25 mouse cellular contexts compared by ENCODE assay signal in genomic region chr3:78964231-78964858, GRCm38 (mm10).
DNase-seq lines count a peak whose midpoint lies in the region; ATAC-seq and TF ChIP-seq lines count a peak whose summit lies in the region.
"Had no signal": no experiment of that assay in that cellular context is flagged by ENCODE, and none has a peak within 500 bp of the region (broad histone marks: within the 10 kb centered on the region; RNA-seq: fewer than 3 reads in every experiment).

No protein-coding gene starts in this region.

- WGBS in liver, postnatal 0 days (ENCODE audit: insufficient replicate concordance), result 39% methylated on average over 9 of the region's 9 CpGs
- 89% methylated on average over 9 of the region's 9 CpGs for WGBS in cerebellum, adult 2 months

- TF ChIP-seq CTCF in gastrocnemius, adult 2 months (IDR thresholded peaks at IDR 0.05), result no peak
- TF ChIP-seq CTCF in liver, postnatal 0 days (IDR thresholded peaks at IDR 0.05; ENCODE audit: low read depth), result no peak
- TF ChIP-seq CTCF in cerebellum, adult 2 months (IDR thresholded peaks at IDR 0.05; ENCODE audit: borderline replicate concordance, insufficient read depth, low read depth, low read length), result no peak

- DNase-seq in gastrocnemius, adult 2 months, result no peak
- DNase-seq in gastrocnemius, postnatal 36 days, result no peak
- DNase-seq in CD4-positive, CD25-positive, alpha-beta regulatory T cell, adult 2 months (ENCODE audit: low read depth, low spot score), result peak; percentile 36
- DNase-seq in liver, postnatal 0 days, result no peak
- DNase-seq in cerebellum, adult 2 months, result no peak
- no peak for DNase-seq in left cerebral cortex, postnatal 4 days
- DNase-seq: adrenal gland, adult 8-10 months; cerebellum, adult 9-10 months; heart, postnatal 10 days; kidney, adult 2 months; liver, embryonic 13.5 days; lung, embryonic 14.5 days; thymus, adult 2 months had no signal

- no peak overlapping the region for H3K9ac ChIP-seq in liver, postnatal 0 days (replicated peaks)
- H3K9ac ChIP-seq: heart, embryonic 12.5 days; hindbrain, embryonic 12.5 days; limb, embryonic 13.5 days; liver, embryonic 13.5 days; lung, embryonic 14.5 days had no signal

- H3K27ac ChIP-seq in gastrocnemius, adult 2 months, result peak overlapping the region; percentile 57
- H3K27ac ChIP-seq in liver, postnatal 0 days (ENCODE audit: low read depth), result no peak overlapping the region
- H3K27ac ChIP-seq in cerebellum, adult 2 months (ENCODE audit: insufficient read depth, low read length), result no peak overlapping the region
- H3K27ac ChIP-seq: embryonic facial prominence, embryonic 10.5 days; hindbrain, embryonic 12.5 days; kidney, postnatal 0 days; limb, embryonic 13.5 days; liver, embryonic 13.5 days; stomach, postnatal 0 days had no signal

- intact Hi-C loops in gastrocnemius, adult 2 months (cut with DNase I), result loop anchor here (5.0 kb wide), 1 partner anchor 63 kb away; no protein-coding TSS in a partner anchor
- intact Hi-C loops in gastrocnemius, postnatal 36 days (cut with DNase I), result no loop called here
- intact Hi-C loops in left cerebral cortex, postnatal 4 days (cut with DNase I), result loop anchor here (5.0 kb wide), 1 partner anchor 623 kb away; no protein-coding TSS in a partner anchor

- H3K36me3 ChIP-seq in megakaryocyte, embryonic 14.5 days (replicated peaks; ENCODE audit: low read length), result no peaks in the 10 kb centered on the region
- H3K36me3 ChIP-seq in liver, postnatal 0 days (replicated peaks; ENCODE audit: insufficient read depth, low read length), result no peaks in the 10 kb centered on the region
- H3K36me3 ChIP-seq: embryonic facial prominence, embryonic 10.5 days; G1E; heart, embryonic 12.5 days; hindbrain, embryonic 12.5 days; limb, embryonic 13.5 days; liver, embryonic 13.5 days had no signal

- H3K4me1 ChIP-seq in megakaryocyte, embryonic 14.5 days, result peaks cover 12% of the 10 kb centered on the region
- H3K4me1 ChIP-seq in liver, postnatal 0 days (ENCODE audit: insufficient read depth), result no peaks in the 10 kb centered on the region
- no peaks in the 10 kb centered on the region for H3K4me1 ChIP-seq in cerebellum, adult 2 months (ENCODE audit: control insufficient read depth, insufficient read depth, low read length)
- H3K4me1 ChIP-seq: embryonic facial prominence, embryonic 10.5 days; heart, embryonic 12.5 days; hindbrain, embryonic 12.5 days; liver, embryonic 13.5 days had no signal

- no peak for TF ChIP-seq POLR2A in cerebellum, adult 2 months (IDR thresholded peaks at IDR 0.05; ENCODE audit: borderline replicate concordance, insufficient read depth, low read length)

- H3K4me2 ChIP-seq in liver, postnatal 0 days (ENCODE audit: low read depth, low read length), result no peak overlapping the region
- H3K4me2 ChIP-seq: heart, embryonic 12.5 days; hindbrain, embryonic 12.5 days; limb, embryonic 13.5 days; liver, embryonic 13.5 days; lung, embryonic 14.5 days had no signal

- no peak for TF ChIP-seq EP300 in liver, postnatal 0 days (IDR thresholded peaks at IDR 0.05; ENCODE audit: low read depth)

- H3K27me3 ChIP-seq in megakaryocyte, embryonic 14.5 days (replicated peaks), result peaks cover 28% of the 10 kb centered on the region
- H3K27me3 ChIP-seq in liver, postnatal 0 days (ENCODE audit: insufficient read depth, low read length), result peaks cover 3% of the 10 kb centered on the region; the same call in 1 of the 2 replicates
- H3K27me3 ChIP-seq in cerebellum, adult 2 months (ENCODE audit: control insufficient read depth, insufficient read depth, low read length), result no peaks in the 10 kb centered on the region
- H3K27me3 ChIP-seq: CH12.LX; heart, embryonic 12.5 days; hindbrain, embryonic 12.5 days; Patski had no signal

- peak; percentile 42 for ATAC-seq in granulocyte monocyte progenitor cell, adult 5-6 weeks (replicated peaks; ENCODE audit: poor library complexity, severe bottlenecking)
- no peak for ATAC-seq in liver, postnatal 0 days
- ATAC-seq: forebrain, embryonic 16.5 days; Patski had no signal

- H3K9me3 ChIP-seq in megakaryocyte, embryonic 14.5 days, result peaks cover 4% of the 10 kb centered on the region
- H3K9me3 ChIP-seq in liver, postnatal 0 days (ENCODE audit: low read length), result no peaks in the 10 kb centered on the region
- H3K9me3 ChIP-seq: embryonic facial prominence, embryonic 10.5 days; G1E; heart, embryonic 12.5 days; hindbrain, embryonic 12.5 days; limb, embryonic 13.5 days; liver, embryonic 13.5 days had no signal

- no peak overlapping the region for H3K4me3 ChIP-seq in gastrocnemius, adult 2 months
- H3K4me3 ChIP-seq in megakaryocyte, embryonic 14.5 days (replicated peaks), result peak overlapping the region; percentile 86
- H3K4me3 ChIP-seq in liver, postnatal 0 days (ENCODE audit: low read depth, low read length), result no peak overlapping the region
- no peak overlapping the region for H3K4me3 ChIP-seq in cerebellum, adult 2 months (replicated peaks; ENCODE audit: insufficient read depth, low read depth, low read length)
- H3K4me3 ChIP-seq: embryonic facial prominence, embryonic 10.5 days; heart, embryonic 12.5 days; hindbrain, embryonic 12.5 days; limb, embryonic 13.5 days; liver, embryonic 13.5 days had no signal
